Mouse (Mus musculus): Measurements from ENCODE around the gene St8sia1.

GRCm38 (mm10) chr6:142888970-142889740, 75.1 kb downstream of the St8sia1 start:
- TF ChIP-seq JUND (IDR thresholded peaks at IDR 0.05; ENCODE audit: low read depth, low read length) (no peak), POLR2A (IDR thresholded peaks at IDR 0.05; ENCODE audit: control insufficient read depth in 1 of 2, insufficient read depth in 1 of 2, low read depth in 1 of 2, low read length in 2 of 2, poor library complexity in 1 of 2) (no peak), ZKSCAN1 (IDR thresholded peaks at IDR 0.05; ENCODE audit: low read depth, low read length) (no peak)
